Mouse (Mus musculus): ENCODE measurements around the gene Tas2r126.
"Not testable (repeated sequence)": the region's sequence is repeated elsewhere in the genome, so short reads cannot be mapped to it uniquely, and the experiment has no call there.

Tas2r126 gene

DNA sequence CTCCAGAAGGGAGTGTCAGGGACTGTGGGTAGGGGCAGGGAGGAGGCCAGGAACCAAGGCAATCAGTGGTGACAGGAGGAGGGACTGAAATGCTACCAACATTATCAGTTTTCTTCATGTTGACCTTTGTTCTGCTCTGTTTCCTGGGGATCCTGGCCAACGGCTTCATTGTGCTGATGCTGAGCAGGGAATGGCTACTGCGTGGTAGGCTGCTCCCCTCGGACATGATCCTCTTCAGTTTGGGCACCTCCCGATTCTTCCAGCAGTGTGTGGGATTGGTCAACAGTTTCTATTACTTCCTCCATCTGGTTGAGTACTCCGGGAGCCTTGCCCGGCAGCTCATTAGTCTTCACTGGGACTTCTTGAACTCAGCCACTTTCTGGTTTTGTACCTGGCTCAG lies at the start of gene Tas2r126:
Gene Tas2r126, plus strand, starts transcription at position 90 of the 400 bp plus-strand sequence.
- no peak for DNase-seq (ENCODE audit: low spot score)

DNA sequence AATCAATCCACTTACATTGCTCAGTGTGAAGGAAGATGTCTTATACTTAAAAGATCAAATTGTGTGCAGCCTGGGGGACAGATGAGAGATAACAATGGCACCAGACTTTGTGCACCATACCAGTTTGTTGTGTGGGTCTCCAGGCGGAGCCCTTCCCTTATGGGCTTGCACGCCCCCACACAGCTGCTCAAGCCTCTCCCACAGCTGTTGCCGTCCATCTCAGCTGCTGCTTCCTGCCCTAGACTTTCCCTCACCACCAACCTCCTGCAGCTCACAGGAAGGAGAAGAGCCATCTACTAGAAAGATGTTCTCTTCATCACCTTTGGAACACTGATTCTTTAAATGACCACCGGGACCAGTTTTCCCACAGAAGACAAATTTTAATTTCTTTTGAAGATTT lies 48.7 kb upstream of the Tas2r126 start:
- DNase-seq (ENCODE audit: low spot score), result no peak

DNA sequence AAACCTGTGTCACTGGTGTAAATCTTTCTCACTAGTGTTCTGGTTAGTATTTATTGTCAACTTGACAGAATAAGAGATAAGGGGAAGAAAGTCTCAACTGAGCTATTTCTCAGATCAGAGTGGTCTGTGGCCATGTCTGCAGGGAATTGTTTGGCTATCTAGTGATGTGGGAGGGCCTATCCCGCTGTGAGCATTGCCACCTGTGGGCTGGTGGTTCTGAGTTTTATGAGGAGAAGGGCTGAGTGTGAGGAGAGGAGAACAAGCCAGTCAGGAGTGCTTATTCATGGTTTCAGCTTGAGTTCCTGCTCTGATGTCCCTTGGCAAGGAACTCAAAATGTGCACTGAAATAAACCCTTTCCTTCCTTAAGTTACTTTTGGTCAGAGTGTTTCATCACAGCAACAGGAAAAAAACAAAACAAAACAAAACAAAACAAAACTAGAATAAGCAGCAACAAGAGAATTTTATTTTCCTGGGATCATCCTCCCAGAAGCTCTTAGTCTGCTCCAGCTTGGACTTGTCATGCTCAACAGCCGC lies 42.5 kb upstream of the Tas2r126 start:
- DNase-seq (ENCODE audit: low spot score), result no peak

DNA sequence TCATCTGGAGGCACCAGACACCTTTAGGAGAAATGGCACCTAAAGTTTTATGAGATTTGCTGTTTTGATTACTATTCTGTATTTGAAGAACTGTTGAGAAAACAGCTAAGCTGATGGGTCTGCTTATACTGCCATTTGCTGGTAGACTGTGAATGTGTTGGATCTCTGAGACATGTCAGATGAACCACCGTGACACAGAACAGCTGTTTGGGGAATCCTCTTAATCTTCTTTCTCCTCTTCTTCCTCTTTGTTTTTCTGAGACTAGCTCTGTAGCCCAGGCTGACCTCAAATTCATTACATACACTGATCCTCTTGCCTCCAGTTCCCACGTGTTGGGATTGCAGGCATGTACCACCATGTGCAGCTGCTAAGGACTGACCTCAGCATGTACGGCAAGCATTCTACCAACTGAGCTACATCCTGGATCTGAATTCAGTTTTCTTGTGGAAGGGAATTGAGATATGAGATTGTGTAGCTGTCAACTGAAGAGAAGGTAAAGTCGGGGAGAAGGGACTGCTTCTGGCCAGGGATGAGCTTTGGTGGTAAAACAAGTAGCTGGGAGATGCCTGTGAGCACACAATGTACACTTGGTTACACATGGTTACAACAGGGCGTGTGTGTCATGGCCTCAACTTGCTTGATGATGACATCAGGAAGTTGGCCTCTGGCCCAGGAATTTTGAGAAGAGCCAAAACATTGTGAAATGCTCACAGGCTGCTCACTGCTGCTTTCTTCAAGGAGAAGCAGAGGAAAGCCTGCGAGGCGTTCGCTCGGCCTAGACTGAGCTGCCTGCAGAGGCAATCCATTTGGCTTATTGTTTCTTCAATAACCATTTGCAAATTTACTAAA lies 38.1 kb upstream of the Tas2r126 start:
- peak; percentile 86 for DNase-seq (ENCODE audit: low spot score)

DNA sequence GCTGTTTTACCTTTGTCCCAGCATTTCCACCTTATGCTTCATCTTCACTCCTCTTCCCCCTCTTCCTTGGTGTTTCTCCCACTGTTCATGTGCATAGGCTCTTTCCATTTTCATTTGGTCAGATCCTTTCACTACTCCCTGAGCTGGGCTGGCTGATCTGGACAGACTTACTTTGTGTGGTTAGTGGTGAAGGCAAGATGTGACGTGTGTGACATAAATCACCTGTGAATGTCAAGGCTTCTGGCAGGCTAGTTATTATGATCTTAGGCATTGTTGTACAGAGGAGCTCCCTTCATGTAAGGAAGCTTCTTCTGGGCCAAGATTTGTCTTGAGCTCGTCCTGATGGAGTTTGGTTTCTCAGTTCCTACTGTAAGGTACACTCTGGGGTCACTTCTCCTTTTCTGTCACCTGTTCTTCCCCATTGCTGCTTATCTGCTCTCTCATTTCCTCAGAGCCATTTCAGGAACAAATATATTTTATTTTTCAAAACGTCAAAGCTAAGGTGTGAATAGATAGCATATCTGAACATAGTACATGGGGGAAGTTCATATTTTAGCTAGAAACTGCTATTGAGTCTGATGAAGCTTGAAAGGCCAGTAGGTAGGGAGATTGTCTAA lies 37.2 kb upstream of the Tas2r126 start:
- no peak for DNase-seq (ENCODE audit: low spot score)

DNA sequence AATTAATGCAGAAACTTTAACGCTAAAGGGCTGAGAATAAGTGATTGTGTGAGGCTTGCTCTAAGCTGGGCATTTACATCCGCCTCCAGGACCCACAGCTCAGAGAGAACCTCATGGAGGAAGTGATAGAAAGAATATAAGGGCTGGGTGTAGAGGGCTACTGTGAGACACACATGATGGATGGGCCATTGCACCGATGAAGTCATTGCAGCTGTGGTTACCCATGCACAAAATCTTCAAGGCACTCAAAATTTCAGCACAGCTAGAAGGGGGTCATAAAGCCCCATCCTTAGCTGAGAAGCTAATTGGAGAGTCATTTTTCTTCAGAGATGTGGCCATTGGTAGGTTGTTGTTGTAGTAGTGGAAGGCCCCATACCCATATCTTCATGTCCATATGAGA lies 36.0 kb upstream of the Tas2r126 start:
- no peak for DNase-seq (ENCODE audit: low spot score)

DNA sequence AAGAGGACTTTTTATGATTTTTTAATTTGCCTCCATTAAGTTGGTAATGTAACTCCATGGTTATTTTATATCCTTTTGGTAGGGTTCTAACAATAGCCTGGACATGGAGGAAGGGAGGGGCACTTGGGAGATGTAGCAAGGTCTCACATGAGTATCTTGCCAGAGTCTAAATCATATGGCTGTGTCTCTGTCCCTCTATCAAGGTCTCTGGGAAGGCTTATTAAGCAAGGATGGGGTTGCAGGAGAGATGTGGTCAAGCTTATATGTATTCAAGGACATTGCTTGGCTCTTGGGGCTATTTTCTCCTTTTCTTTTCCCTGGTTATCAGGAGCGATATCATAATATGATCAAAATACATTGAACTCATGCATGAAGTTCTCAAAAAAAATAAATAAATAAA lies 35.3 kb upstream of the Tas2r126 start:
- no peak for DNase-seq (ENCODE audit: low spot score)

DNA sequence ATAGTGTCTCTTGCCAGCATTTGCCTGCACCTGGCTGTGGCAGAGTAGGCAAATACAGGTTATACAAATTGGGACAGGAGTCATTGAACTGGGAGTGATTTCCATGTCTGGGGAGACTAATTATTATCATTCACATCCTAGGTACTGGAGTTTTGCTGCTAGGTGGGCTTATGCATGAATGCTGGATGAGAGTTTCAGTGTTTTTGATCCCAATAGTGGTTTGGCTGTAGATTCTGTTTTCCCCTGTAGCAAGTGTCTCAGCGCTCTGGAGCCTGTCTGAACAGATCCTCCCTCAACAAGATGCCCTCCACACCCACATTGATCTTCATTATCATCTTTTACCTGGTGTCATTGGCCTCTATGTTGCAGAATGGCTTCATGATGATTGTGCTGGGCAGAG lies 34.4 kb upstream of the Tas2r126 start, which contains the start of gene Tas2r143:
Gene Tas2r143, plus strand, starts transcription at position 301 of the 400 bp plus-strand sequence.
- DNase-seq (ENCODE audit: low spot score), result no peak

DNA sequence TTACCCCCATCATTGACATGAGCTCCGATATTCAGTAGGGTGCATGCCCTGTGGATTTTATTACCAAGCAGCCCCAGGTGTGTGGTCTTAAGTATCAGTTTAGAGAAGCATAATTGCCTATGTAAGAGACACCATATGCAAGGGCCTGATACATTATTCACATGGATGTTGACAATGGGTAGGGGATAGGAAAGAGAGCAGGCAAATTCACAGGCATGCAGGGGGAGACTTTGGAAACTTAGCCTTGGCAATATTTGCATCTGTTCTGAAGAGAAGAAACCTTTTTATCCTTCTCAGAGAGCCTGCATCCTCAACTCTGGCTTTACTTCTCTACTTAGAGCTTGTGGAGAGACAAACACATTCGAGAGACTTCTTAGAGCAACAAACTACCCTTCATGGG lies 29.2 kb upstream of the Tas2r126 start, which contains the start of gene Tas2r135:
Gene Tas2r135, plus strand, starts transcription at position 301 of the 400 bp plus-strand sequence.
- no peak for DNase-seq (ENCODE audit: low spot score)

DNA sequence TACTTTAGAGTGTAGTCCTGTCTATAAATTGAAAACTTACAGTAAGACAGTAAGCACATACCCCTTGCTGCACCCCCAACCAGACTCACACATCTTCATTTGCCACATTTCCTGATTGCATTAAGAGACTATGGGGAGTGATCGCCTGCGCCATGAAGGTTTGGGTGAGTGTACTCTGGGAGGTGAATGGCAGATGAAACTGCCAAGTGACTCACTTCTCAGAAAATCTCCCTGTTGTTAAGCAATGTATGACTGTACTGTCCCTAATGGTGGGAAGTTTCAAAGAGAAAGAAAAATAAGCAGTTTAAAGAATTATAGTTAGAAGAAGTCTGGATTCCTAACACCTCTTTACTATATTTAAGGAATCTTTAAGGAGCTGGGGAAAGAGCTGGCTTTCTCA lies 14.9 kb upstream of the Tas2r126 start:
- no peak for DNase-seq (ENCODE audit: low spot score)

DNA sequence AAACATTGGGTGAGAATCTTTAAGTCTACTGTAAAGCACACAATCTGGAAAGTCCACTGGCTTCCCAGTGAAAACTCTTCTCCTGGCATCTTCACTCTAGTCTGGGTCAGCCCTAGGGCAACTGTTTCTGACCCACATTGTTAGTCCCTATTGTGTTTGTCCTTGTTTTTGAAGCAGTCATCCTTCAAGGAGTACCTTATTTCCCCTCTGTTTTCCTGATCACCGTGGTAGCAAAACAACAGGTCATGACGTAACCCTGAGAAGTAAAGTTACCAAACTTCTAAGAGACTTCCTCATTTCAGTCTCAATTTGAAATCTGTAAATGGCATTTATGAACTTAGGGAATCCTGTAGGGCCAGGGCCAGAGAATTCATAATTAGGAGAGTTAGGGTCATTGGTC lies 12.9 kb upstream of the Tas2r126 start:
- DNase-seq (ENCODE audit: low spot score), result no peak

DNA sequence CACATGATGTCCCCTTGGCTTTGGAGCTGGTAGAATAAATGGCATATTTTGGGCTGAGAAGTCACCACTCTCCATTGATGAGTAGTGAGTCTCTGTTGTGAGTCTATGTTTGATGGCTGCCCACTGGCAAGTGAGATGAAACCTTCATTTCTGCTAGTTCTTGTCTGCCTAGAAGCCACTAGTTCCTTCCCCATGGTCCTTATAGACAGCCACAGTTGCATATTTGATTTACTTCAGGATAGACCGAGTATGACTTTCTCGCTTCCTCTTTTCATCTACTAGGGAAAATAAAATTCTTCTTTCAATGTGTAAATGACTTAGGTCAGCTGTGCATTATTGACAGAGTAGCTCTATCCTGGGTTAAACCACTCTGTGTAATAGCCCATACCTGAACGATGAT lies 9.9 kb upstream of the Tas2r126 start:
- DNase-seq (ENCODE audit: low spot score), result no peak

DNA sequence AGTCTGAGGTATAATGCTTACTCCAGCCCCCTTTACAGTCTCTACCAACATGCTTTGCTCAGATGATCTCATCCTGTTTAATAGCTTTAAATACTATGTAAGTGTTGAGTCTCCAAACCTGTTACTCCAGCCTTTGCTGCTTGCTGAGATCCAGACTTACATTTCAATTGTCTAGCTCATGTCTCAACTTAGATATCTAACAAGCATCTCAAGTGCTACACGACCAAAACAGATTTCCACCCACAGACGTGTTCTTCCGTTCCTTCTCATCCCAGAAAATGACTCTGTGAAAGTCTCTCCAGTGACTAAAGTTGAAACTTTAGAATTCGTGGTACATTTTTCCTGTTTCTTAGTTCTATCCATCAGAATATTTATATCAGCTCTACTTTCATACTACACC lies 8.0 kb upstream of the Tas2r126 start:
- no peak for DNase-seq (ENCODE audit: low spot score)

DNA sequence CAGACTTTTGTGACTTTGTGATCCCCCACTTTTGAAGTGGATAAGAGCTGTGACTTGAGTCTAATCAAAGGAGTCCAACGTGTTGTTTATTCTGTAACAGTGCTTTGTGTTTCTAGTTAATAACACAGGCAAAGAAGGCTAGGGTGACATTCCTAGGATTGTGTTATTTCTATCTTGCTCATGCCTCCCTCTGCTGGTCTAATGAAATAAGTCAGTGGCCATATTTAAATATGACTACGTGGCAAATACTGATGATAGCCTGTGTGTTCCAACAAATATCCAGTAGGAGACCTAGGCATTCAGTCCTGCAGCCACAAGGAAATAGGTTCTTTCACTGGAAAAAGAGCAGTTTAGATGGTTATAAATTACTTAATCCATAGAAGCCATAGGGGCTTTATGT lies 781 bp upstream of the Tas2r126 start:
- no peak for DNase-seq (ENCODE audit: low spot score)

DNA sequence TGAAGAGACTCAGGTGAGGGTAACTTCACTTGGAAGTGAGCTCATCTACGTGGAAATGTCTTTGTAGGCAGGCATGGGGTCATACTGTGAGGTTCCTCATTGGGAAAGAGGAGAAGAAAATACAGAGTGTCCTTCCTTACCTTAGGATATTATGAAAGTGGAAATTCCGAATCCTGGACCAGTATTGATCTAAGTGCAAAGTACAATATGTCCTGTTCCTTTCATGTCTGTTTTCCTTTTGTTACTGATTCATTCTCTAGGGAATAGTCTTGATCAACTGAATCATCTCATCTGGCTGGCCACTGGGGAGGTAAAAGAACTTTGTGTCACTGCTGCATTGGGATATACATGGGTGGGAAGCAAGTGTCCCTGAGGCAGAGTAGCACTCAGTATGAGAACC lies 1.2 kb downstream of the Tas2r126 start:
- DNase-seq (ENCODE audit: low spot score), result no peak

DNA sequence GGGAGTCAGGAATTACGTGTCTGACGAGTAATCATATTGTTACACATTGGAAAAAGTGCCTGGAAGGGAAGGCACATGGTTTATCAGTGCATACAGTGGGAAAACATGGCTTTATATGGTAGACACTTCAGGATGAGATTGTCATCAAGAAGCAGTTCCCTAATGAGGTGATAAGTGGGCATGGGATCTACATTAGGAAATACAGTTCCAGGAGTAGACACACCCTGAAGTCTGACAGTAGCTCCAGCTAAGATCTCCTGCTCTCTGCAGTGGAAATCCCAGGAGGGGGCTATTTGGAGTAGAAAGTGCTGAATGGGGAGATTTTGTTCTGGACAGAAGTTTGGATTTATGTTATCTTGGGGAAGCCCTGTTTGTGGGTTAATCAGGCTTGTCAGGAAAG lies 7.1 kb downstream of the Tas2r126 start:
- no peak for DNase-seq (ENCODE audit: low spot score)

DNA sequence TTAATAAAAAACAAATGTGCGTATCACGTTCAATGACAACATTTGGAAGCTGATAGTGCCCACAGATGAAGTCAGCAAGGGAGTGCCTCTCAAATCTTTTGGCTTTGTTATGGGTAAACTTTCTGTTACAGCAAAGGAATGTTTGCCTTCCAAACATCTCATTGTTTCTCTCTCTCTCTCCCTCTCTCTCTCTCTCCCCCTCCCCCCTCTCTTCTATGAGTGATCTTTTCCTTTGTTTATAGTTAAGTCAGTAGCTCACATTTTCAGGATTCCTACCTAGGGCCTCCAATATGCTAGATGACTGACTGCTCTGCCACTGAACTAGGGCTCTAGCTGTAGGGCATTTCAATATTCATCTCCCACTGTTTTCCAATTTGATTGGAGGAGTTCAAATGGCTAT lies 10.2 kb downstream of the Tas2r126 start:
- no peak for DNase-seq (ENCODE audit: low spot score)

DNA sequence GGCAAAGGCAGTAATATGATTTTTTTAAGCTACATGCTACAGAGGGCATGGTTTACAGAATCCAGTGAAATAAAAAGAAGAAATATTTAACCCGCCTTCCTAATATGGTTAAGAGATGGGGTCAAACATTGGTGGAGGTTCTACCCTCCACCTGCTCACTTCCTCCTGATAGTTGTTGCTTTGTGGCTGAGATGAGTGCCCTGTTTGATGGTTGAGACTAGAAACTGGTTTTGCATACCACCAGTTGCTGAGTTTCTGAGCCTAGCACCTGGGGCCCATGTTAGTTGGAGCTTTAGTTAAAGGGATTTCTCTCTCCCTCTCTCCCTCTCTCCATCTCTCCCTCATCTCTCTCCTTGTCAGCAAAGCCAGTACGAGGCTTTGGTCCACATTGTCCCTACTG lies 13.0 kb downstream of the Tas2r126 start:
- no peak for DNase-seq (ENCODE audit: low spot score)

DNA sequence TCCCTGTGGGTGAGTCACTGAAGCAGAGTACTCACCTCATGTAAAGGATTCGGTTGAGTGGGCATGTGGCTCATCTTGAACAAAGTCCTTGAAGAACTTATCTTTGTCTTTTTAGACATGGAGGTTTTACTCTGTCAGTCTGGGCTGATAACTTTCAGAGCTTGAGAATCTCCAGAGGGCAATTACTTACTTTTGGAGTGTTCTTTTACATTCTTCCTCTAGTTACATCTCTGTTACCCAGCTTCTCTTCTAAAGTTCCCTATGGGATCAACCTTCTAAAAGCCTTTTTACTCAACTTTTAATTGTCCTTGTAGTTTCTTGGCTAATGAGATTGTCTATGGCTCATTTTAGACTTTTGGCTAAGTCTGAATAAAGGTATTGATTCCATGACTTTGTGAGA lies 30.8 kb downstream of the Tas2r126 start, which contains the start of gene Olfr458:
Gene Olfr458, minus strand, starts transcription at position 101 of the 400 bp plus-strand sequence.
- no peak for DNase-seq (ENCODE audit: low spot score)

DNA sequence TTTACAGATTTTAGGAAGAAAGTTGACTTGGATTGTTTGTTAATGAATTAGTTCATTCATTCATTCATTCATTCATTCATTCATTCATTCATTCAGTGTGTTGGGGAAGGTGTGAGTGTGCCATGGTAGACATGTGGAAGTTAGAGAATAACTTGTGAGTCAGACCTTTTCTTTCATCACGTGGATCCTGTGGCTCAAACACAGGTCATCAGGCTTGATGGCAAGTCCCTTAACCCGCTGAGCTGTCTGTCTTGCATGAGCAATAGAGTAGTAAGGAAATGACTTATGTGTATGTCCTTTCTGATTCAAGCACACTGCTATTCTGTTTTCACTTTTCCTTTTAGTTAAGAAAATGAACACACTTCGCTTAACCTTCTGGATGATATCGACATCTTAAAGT lies 36.2 kb downstream of the Tas2r126 start:
- no peak for DNase-seq (ENCODE audit: low spot score)

DNA sequence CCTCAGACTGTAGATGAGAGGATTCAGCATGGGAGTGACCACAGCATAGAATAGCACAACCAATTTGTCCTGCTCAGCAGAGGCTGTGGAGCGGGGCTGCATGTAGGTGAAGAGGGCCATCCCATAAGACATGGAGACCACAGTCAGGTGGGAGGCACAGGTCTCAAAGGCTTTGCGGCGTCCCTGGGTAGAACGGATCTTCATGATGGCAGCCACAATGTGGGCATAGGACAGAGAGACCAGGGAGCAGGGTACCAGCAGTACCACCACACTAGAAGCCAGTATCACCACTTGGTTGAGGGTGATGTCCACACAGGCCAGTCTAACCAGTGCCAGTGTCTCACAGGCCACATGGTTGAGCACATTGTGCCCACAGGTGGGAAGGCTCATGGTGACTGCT lies 37.0 kb downstream of the Tas2r126 start:
- not testable (repeated sequence) for DNase-seq (ENCODE audit: low spot score)

DNA sequence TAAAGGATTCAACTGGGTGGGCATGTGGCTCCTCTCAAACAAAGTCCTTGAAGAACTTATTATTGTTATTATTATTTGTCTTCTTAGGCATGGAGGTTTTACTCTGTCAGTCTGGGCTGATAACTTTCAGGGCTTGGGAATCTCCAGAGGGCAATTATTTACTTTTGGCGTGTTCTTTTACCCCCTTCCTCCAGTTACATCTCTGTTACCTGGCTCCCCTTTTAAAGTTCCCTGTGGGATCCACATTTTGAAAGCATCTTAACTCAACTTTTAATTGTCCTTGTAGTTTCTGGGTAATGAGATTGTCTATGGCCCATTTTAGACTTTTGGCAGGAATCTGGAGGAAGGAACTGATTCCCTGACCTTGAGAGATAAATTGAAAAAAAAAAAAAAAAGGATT lies 41.9 kb downstream of the Tas2r126 start, which contains the start of gene Olfr457:
Gene Olfr457, minus strand, starts transcription at position 101 of the 400 bp plus-strand sequence.
- no peak for DNase-seq (ENCODE audit: low spot score)

DNA sequence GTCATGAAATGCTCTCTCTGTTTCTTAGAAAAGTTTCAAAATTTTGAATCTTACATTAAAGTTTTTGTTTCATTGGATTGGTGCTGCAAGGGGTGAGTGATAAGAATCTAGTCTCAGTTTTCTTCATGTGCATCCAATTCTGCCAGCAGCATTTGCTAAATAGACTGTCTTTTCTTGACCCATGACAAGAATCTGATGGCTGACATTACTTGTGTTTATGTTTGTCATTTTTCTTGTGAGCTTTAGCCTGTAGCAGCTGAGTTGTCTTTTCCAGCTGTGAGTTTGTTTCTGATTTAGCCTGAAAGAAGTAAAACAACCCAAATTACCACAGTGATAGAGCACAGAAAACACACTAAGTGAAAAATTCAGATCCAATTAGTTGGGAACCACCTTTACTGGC lies 50.3 kb downstream of the Tas2r126 start:
- no peak for DNase-seq (ENCODE audit: low spot score)
